Mouse (Mus musculus): ENCODE data around the gene Lingo3. TPM values are rescaled to one million over a fixed set of nuclear protein-coding genes. Genes with fewer than 3 reads are reported as not detected.

Lingo3 gene
- polyA plus RNA-seq, 1 experiment from 2014 or later, result 16.9 TPM

GRCm38 (mm10) chr10:80854913-80855748 is 11.3 kb upstream of the Lingo3 start, which contains the start of the genes Lsm7 and Sppl2b:
TSS of gene Lsm7 (minus strand) at chr10:80855209.
TSS of gene Sppl2b (plus strand) at chr10:80855275.
- Histone ChIP-seq H3K9ac (ENCODE audit: low read depth, low read length) (peak within 1 kb of the TSS; percentile 96), H3K9me3 (replicated peaks; ENCODE audit: control insufficient read depth, low read length, poor library complexity, severe bottlenecking) (no peaks in the 10 kb centered on the region), H3K4me3 (ENCODE audit: low read depth, low read length) (peak within 1 kb of the TSS; percentile 75), H3K4me2 (ENCODE audit: low read length) (peak within 1 kb of the TSS; percentile 91), H3K27ac (ENCODE audit: low read length) (peak within 1 kb of the TSS; percentile 84), H3K36me3 (ENCODE audit: control insufficient read depth, insufficient read depth, low read length) (peaks cover 12% of the 10 kb centered on the region), H3K27me3 (ENCODE audit: control insufficient read depth, insufficient read depth, low read depth, low read length) (no peaks in the 10 kb centered on the region), H3K4me1 (ENCODE audit: control insufficient read depth, insufficient read depth, low read length) (peaks cover 32% of the 10 kb centered on the region)
- under 1% methylated on average over 81 of the region's 81 CpGs for WGBS
- peak; percentile 79 for ATAC-seq

GRCm38 (mm10) chr10:80848571-80848970 is 4.7 kb upstream of the Lingo3 start:
- Histone ChIP-seq H3K4me1 (ENCODE audit: control insufficient read depth, insufficient read depth, low read length) (peaks cover 8% of the 10 kb centered on the region), H3K9me3 (replicated peaks; ENCODE audit: control insufficient read depth, low read length, poor library complexity, severe bottlenecking) (no peaks in the 10 kb centered on the region), H3K4me2 (ENCODE audit: low read length) (no peak overlapping the region), H3K9ac (ENCODE audit: low read depth, low read length) (no peak overlapping the region), H3K4me3 (ENCODE audit: low read depth, low read length) (no peak overlapping the region), H3K27ac (ENCODE audit: low read length) (no peak overlapping the region), H3K27me3 (ENCODE audit: control insufficient read depth, insufficient read depth, low read depth, low read length) (peaks cover 14% of the 10 kb centered on the region), H3K36me3 (ENCODE audit: control insufficient read depth, insufficient read depth, low read length) (peaks cover 12% of the 10 kb centered on the region)
- no peak for ATAC-seq
- whole genome bisulfite sequencing, result 11% methylated on average over 10 of the region's 10 CpGs

DNA sequence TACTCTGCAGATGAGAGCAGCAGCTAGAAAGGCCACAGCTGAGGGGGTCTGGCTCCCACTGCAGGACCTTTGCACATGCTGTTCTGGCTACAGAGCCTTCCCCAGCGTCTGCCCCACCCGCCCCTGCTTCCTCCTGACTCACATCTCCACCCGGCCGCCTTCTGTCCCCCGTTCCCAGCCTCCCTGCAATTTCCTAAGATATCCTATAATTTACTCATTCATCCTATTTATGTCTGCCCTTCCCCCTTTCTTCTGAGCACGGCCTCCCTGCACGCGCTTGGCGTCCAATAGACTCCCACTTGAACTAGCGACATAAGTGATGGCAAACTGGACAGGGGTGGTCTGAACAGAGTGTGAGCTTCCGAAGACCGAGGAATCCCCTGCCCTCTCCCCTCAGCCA is 1.9 kb upstream of the Lingo3 start:
- Histone ChIP-seq H3K4me2 (ENCODE audit: low read length) (no peak overlapping the region), H3K9ac (ENCODE audit: low read depth, low read length) (no peak overlapping the region), H3K4me1 (ENCODE audit: control insufficient read depth, insufficient read depth, low read length) (peaks cover 6% of the 10 kb centered on the region; the same call in 1 of the 2 replicates), H3K36me3 (ENCODE audit: control insufficient read depth, insufficient read depth, low read length) (no peaks in the 10 kb centered on the region), H3K27ac (ENCODE audit: low read length) (no peak overlapping the region), H3K9me3 (replicated peaks; ENCODE audit: control insufficient read depth, low read length, poor library complexity, severe bottlenecking) (no peaks in the 10 kb centered on the region), H3K4me3 (ENCODE audit: low read depth, low read length) (no peak overlapping the region), H3K27me3 (ENCODE audit: control insufficient read depth, insufficient read depth, low read depth, low read length) (peaks cover 25% of the 10 kb centered on the region)
- ATAC-seq, result no peak
- WGBS, result 78% methylated on average over 12 of the region's 12 CpGs

DNA sequence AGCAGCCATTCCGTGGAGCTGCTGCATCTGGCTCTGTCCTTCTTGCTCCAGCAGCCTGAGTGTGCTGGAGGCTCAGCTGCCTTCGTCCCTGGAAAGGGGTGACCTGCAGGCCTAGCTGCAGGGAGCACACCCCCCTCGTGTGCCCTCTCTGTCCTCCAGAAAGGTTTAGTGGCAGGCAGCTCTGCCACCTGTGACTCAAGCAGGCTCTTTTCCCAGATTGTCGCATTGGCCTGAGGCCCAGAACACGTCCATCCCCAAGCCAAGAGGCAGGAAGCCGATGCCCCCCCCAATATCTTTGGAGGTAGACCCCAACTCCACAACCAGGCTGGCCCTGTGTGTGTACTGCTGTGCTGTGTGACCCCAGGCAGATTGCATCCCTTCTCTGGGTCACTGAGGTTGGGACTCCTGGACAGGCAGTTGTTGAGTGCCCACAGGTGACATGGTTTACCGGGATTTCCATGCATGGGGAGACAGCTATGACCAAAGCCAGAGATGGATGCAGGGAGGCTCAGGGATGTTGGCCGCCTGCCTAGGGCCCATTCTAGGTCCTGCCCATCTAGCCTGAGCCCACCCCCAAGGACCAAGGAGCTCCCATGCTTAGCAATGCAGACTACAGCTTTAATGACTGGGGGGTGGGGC is 1.3 kb upstream of the Lingo3 start:
- peaks cover 6% of the 10 kb centered on the region; the same call in 1 of the 2 replicates for H3K4me1 ChIP-seq (ENCODE audit: control insufficient read depth, insufficient read depth, low read length)
- no peak overlapping the region for H3K4me3 ChIP-seq (ENCODE audit: low read depth, low read length)
- H3K36me3 ChIP-seq (ENCODE audit: control insufficient read depth, insufficient read depth, low read length), result no peaks in the 10 kb centered on the region
- no peaks in the 10 kb centered on the region for H3K9me3 ChIP-seq (replicated peaks; ENCODE audit: control insufficient read depth, low read length, poor library complexity, severe bottlenecking)
- no peak for ATAC-seq
- H3K27me3 ChIP-seq (ENCODE audit: control insufficient read depth, insufficient read depth, low read depth, low read length), result peaks cover 25% of the 10 kb centered on the region
- no peak overlapping the region; the same call in 1 of the 2 replicates for H3K9ac ChIP-seq (ENCODE audit: low read depth, low read length)
- H3K4me2 ChIP-seq (ENCODE audit: low read length), result no peak overlapping the region
- WGBS, result 55% methylated on average over 8 of the region's 8 CpGs
- no peak overlapping the region for H3K27ac ChIP-seq (ENCODE audit: low read length)

GRCm38 (mm10) chr10:80843087-80843930 is 530 bp downstream of the Lingo3 start:
- no peaks in the 10 kb centered on the region for H3K9me3 ChIP-seq (replicated peaks; ENCODE audit: control insufficient read depth, low read length, poor library complexity, severe bottlenecking)
- peak overlapping the region; percentile 87 for H3K4me2 ChIP-seq (ENCODE audit: low read length)
- H3K27me3 ChIP-seq (ENCODE audit: control insufficient read depth, insufficient read depth, low read depth, low read length), result peaks cover 25% of the 10 kb centered on the region
- ATAC-seq, result peak; percentile 33
- H3K4me1 ChIP-seq (ENCODE audit: control insufficient read depth, insufficient read depth, low read length), result peaks cover 6% of the 10 kb centered on the region; the same call in 1 of the 2 replicates
- H3K4me3 ChIP-seq (ENCODE audit: low read depth, low read length), result peak overlapping the region; percentile 69
- WGBS, result 8% methylated on average over 32 of the region's 32 CpGs
- H3K9ac ChIP-seq (ENCODE audit: low read depth, low read length), result peak overlapping the region; percentile 82
- H3K36me3 ChIP-seq (ENCODE audit: control insufficient read depth, insufficient read depth, low read length), result no peaks in the 10 kb centered on the region
- no peak overlapping the region for H3K27ac ChIP-seq (ENCODE audit: low read length)

GRCm38 (mm10) chr10:80842334-80842733 is 1.5 kb downstream of the Lingo3 start:
- no peak overlapping the region for H3K4me2 ChIP-seq (ENCODE audit: low read length)
- no peak for ATAC-seq
- H3K27ac ChIP-seq (ENCODE audit: low read length), result no peak overlapping the region
- 82% methylated on average over 15 of the region's 15 CpGs for WGBS
- no peaks in the 10 kb centered on the region for H3K36me3 ChIP-seq (ENCODE audit: control insufficient read depth, insufficient read depth, low read length)
- no peak overlapping the region for H3K4me3 ChIP-seq (ENCODE audit: low read depth, low read length)
- no peaks in the 10 kb centered on the region for H3K9me3 ChIP-seq (replicated peaks; ENCODE audit: control insufficient read depth, low read length, poor library complexity, severe bottlenecking)
- H3K9ac ChIP-seq (ENCODE audit: low read depth, low read length), result no peak overlapping the region
- peaks cover 25% of the 10 kb centered on the region for H3K27me3 ChIP-seq (ENCODE audit: control insufficient read depth, insufficient read depth, low read depth, low read length)
- H3K4me1 ChIP-seq (ENCODE audit: control insufficient read depth, insufficient read depth, low read length), result peaks cover 6% of the 10 kb centered on the region; the same call in 1 of the 2 replicates

DNA sequence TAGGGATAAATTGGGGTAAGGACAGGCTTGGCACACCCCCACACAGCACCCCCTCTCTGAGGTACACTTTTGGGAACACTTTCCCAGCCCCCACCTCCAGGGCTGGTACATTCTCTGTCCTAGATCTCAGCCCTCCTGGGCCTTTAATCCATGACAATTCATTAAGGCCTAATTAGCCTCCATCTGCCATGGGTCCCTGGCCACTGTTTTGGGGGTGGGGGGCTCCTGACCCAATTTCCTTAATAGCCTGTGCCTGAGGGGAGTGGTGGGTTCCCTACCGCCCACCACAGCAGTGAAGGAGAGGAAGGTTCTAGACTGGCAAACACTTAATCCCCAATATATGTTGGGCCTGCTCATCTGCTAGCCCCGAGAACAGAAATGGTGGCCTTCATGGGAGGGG is 2.2 kb downstream of the Lingo3 start:
- peaks cover 27% of the 10 kb centered on the region for H3K27me3 ChIP-seq (ENCODE audit: control insufficient read depth, insufficient read depth, low read depth, low read length)
- H3K36me3 ChIP-seq (ENCODE audit: control insufficient read depth, insufficient read depth, low read length), result no peaks in the 10 kb centered on the region
- 83% methylated on average over 2 of the region's 2 CpGs for WGBS
- no peaks in the 10 kb centered on the region for H3K9me3 ChIP-seq (replicated peaks; ENCODE audit: control insufficient read depth, low read length, poor library complexity, severe bottlenecking)
- H3K4me2 ChIP-seq (ENCODE audit: low read length), result no peak overlapping the region
- no peak overlapping the region for H3K27ac ChIP-seq (ENCODE audit: low read length)
- H3K9ac ChIP-seq (ENCODE audit: low read depth, low read length), result no peak overlapping the region
- peaks cover 6% of the 10 kb centered on the region; the same call in 1 of the 2 replicates for H3K4me1 ChIP-seq (ENCODE audit: control insufficient read depth, insufficient read depth, low read length)
- no peak overlapping the region for H3K4me3 ChIP-seq (ENCODE audit: low read depth, low read length)
- no peak for ATAC-seq

- H3K4me3 ChIP-seq (ENCODE audit: low read depth, low read length), result no peak overlapping the region
- H3K27ac ChIP-seq (ENCODE audit: low read length), result no peak overlapping the region
- ATAC-seq, result no peak
- H3K9ac ChIP-seq (ENCODE audit: low read depth, low read length), result no peak overlapping the region
- WGBS, result 55% methylated on average over 6 of the region's 6 CpGs
- peaks cover 4% of the 10 kb centered on the region; the same call in 1 of the 2 replicates for H3K36me3 ChIP-seq (ENCODE audit: control insufficient read depth, insufficient read depth, low read length)
- peaks cover 6% of the 10 kb centered on the region; the same call in 1 of the 2 replicates for H3K4me1 ChIP-seq (ENCODE audit: control insufficient read depth, insufficient read depth, low read length)
- H3K27me3 ChIP-seq (ENCODE audit: control insufficient read depth, insufficient read depth, low read depth, low read length), result peaks cover 32% of the 10 kb centered on the region
- H3K9me3 ChIP-seq (replicated peaks; ENCODE audit: control insufficient read depth, low read length, poor library complexity, severe bottlenecking), result no peaks in the 10 kb centered on the region
- no peak overlapping the region for H3K4me2 ChIP-seq (ENCODE audit: low read length)
Observed at GRCm38 (mm10) chr10:80839848-80840247, 4.0 kb downstream of the Lingo3 start.

All from midbrain, embryonic 16.5 days (tissue).